Mouse (Mus musculus) MEL (cell line): Measurements from ENCODE around the gene Ptgds.

Experiments
- MYB ChIP-seq: IDR thresholded peaks from 2 replicates; pipeline ENCODE4 v1.6.1; 2011; ENCODE audit warnings: mild to moderate bottlenecking, low read depth, low read length, improper control_type of control experiment
- POLR2A ChIP-seq, 2 experiments: IDR thresholded peaks; 2 replicates each; pipeline ENCODE4 v1.6.1; 2011 to 2012; ENCODE audit warnings: low read length in 2 of 2, mild to moderate bottlenecking in 2 of 2, control low read depth in 1 of 2, improper control_type of control experiment in 1 of 2, low read depth in 1 of 2, moderate library complexity in 1 of 2; ENCODE audit not compliant: control insufficient read depth in 1 of 2, insufficient read depth in 1 of 2, poor library complexity in 1 of 2
- SIN3A ChIP-seq: IDR thresholded peaks from 2 replicates; pipeline ENCODE4 v1.6.1; 2012; ENCODE audit warnings: low read length, improper control_type of control experiment, inconsistent platforms
- TCF12 ChIP-seq: IDR thresholded peaks from 2 replicates; pipeline ENCODE4 v1.6.1; 2014; ENCODE audit warnings: low read depth, mild to moderate bottlenecking, inconsistent platforms, low read length, improper control_type of control experiment, moderate library complexity

DNA sequence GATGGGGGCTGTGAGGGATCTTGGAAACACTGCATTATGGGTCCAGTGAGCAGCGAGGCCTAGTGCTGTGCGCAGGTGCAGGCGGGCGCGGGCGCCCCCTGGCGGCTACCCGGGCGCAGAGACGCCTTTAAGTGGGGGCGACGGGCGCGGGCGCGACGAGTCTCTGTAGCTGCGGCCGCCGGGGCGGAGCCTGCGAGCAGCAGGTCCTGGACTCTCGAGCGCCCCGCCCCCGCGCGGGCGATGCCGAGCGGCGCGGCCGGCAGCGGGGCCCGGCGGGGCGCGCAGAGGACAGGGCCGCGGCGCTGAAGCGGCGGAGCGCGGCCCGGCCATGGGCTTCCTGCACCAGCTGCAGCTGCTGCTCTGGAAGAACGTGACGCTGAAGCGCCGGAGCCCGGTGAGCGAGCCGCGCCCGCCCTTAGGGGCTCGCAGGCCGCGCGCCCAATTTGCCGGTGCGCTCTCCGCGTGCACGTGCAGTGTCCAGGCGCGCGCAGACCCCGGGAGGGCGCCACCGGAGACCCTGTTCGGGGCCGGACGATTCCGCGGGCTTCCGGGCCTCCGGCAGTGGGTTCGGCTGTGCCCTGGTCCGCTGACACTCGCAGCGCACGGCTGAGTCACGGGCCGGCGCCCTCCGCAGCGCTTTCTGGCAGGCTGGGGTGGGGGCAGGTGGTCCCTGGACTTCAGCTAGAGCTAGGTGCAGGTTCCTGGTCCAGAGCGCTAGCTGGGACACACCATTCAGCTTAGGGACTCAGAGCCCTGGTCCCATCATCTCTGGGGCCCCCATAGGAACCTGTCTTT, 41.2 kb downstream of the Ptgds start, which contains the start of gene Abca2:
- TF ChIP-seq MYB (no peak), POLR2A (IDR thresholded peaks at IDR 0.05; ENCODE audit: control insufficient read depth in 1 of 2, insufficient read depth in 1 of 2, low read depth in 1 of 2, low read length in 2 of 2, poor library complexity in 1 of 2) (peak; percentile 72 to 86; a peak in 3 of 4 replicates), TCF12 (peak; percentile 54; the same call in 1 of the 2 replicates), SIN3A (peak; percentile 73)
